ENCODE assay signal across 10 mouse cellular contexts in genomic region chr11:117798160-117798541, GRCm38 (mm10). TPM values are rescaled to one million over a fixed set of nuclear protein-coding genes. Genes with fewer than 3 reads are reported as not detected.
A peak's percentile ranks its signal among the peaks of the same experiment; 100 is the strongest.
DNase-seq lines count a peak whose midpoint lies in the region; ATAC-seq and TF ChIP-seq lines count a peak whose summit lies in the region.
"Had no signal": no experiment of that assay in that cellular context is flagged by ENCODE, and none has a peak within 500 bp of the region (broad histone marks: within the 10 kb centered on the region; RNA-seq: fewer than 3 reads in every experiment).

No protein-coding gene starts in this region.

- DNase-seq in intestine, embryonic 14.5 days (ENCODE audit: low spot score), result no peak
- DNase-seq in mesoderm, embryonic 11.5 days (ENCODE audit: low read depth, low spot score), result peak; percentile 26
- no peak for DNase-seq in ovary, postnatal 36 days (ENCODE audit: low spot score)
- no peak for DNase-seq in left cerebral cortex, postnatal 14 days (ENCODE audit: low spot score in 2 of 2)
- DNase-seq: heart, postnatal 10 days had no signal

- ATAC-seq in intestine, embryonic 14.5 days (replicated peaks; ENCODE audit: low FRiP score, low TSS enrichment, low read depth), result peak; percentile 53; the same call in 1 of the 2 replicates
- no peak for ATAC-seq in intestine, postnatal 0 days
- ATAC-seq in CD4-positive, CD25-positive, alpha-beta regulatory T cell, adult 4 months, result peak; percentile 57
- ATAC-seq in granulocyte monocyte progenitor cell, adult 5-6 weeks (replicated peaks; ENCODE audit: poor library complexity, severe bottlenecking), result 0 out of 2 replicates have a peak, but pooled peaks have one; percentile 32
- no peak for ATAC-seq in cerebellum, adult (ENCODE audit: insufficient number of reproducible peaks, low FRiP score, low TSS enrichment)

- intact Hi-C loops in left cerebral cortex, postnatal 14 days (cut with DNase I), result no loop called here

- no peaks in the 10 kb centered on the region for H3K9me3 ChIP-seq in intestine, embryonic 14.5 days (ENCODE audit: control insufficient read depth, low read length)
- no peaks in the 10 kb centered on the region for H3K9me3 ChIP-seq in intestine, postnatal 0 days (ENCODE audit: control insufficient read depth)

- TF ChIP-seq CTCF in intestine, postnatal 0 days (IDR thresholded peaks at IDR 0.05; ENCODE audit: low read depth), result no peak

- no peak overlapping the region for H3K27ac ChIP-seq in intestine, embryonic 14.5 days (ENCODE audit: low read depth)
- H3K27ac ChIP-seq in intestine, postnatal 0 days (ENCODE audit: low read depth, low read length), result no peak overlapping the region
- H3K27ac ChIP-seq: macrophage had no signal

- no peaks in the 10 kb centered on the region for H3K36me3 ChIP-seq in intestine, embryonic 14.5 days (ENCODE audit: control insufficient read depth, insufficient read depth, low read length)
- H3K36me3 ChIP-seq in intestine, postnatal 0 days (ENCODE audit: control insufficient read depth, insufficient read depth), result no peaks in the 10 kb centered on the region

- WGBS in intestine, embryonic 14.5 days, result 26% methylated on average over 2 of the region's 2 CpGs
- 19% methylated on average over 2 of the region's 2 CpGs for WGBS in intestine, postnatal 0 days

- H3K4me3 ChIP-seq in intestine, embryonic 14.5 days (ENCODE audit: low read depth, low read length), result no peak overlapping the region
- H3K4me3 ChIP-seq in intestine, postnatal 0 days (ENCODE audit: low read depth, low read length), result no peak overlapping the region

- H3K9ac ChIP-seq in intestine, embryonic 14.5 days (ENCODE audit: low read length), result no peak overlapping the region
- H3K9ac ChIP-seq in intestine, postnatal 0 days (ENCODE audit: low read depth, low read length), result no peak overlapping the region

- no peaks in the 10 kb centered on the region for H3K27me3 ChIP-seq in intestine, embryonic 14.5 days (replicated peaks; ENCODE audit: control insufficient read depth, insufficient read depth, low read length)
- H3K27me3 ChIP-seq in intestine, postnatal 0 days (replicated peaks; ENCODE audit: control insufficient read depth, insufficient read depth, low read length), result no peaks in the 10 kb centered on the region

- peaks cover 19% of the 10 kb centered on the region for H3K4me1 ChIP-seq in intestine, embryonic 14.5 days (replicated peaks; ENCODE audit: control insufficient read depth, insufficient read depth, low read length)
- no peaks in the 10 kb centered on the region for H3K4me1 ChIP-seq in intestine, postnatal 0 days (replicated peaks; ENCODE audit: control insufficient read depth, insufficient read depth, low read length)

- no peak overlapping the region for H3K4me2 ChIP-seq in intestine, embryonic 14.5 days (ENCODE audit: low read length)
- H3K4me2 ChIP-seq in intestine, postnatal 0 days (replicated peaks; ENCODE audit: low read depth), result no peak overlapping the region

RNA-seq across cellular contexts. Expression of gene 6030468B19Rik, which starts 0.7 kb away (rescaled TPM):
- 0.28 TPM in 2 replicates for polyA plus RNA-seq in intestine, embryonic 14.5 days (2014; fragmentation: Nextera tagmentation; extraction: Ambion mirVana)
- polyA plus RNA-seq in intestine, postnatal 0 days (2015; fragmentation: Nextera tagmentation; extraction: Ambion mirVana), result not detected in 2 replicates
- 1 to 10 TPM in 1 of 2 experiments, not detected in 1; 1.0 TPM for polyA plus RNA-seq in CD4-positive, CD25-positive, alpha-beta regulatory T cell, adult 4 months (2017; shearing (Covaris generic))
- not detected in 2 replicates for total RNA-seq in granulocyte monocyte progenitor cell, adult 5-6 weeks (2014; fragmentation: Nextera tagmentation)
- total RNA-seq in granulocyte monocyte progenitor cell, adult 5-6 weeks (2017), result not detected in 2 replicates
- not detected for total RNA-seq in left cerebral cortex, postnatal 14 days (2021)
- total RNA-seq: heart, postnatal 10 days had no signal
- polyA plus RNA-seq: macrophage had no signal

RNA-seq across cellular contexts. Expression of gene Gm20708, which starts 11.3 kb away (rescaled TPM):
- 0.83 TPM in 1 of 2 replicates, not detected in the other for polyA plus RNA-seq in intestine, embryonic 14.5 days (2014; fragmentation: Nextera tagmentation; extraction: Ambion mirVana)
- polyA plus RNA-seq in intestine, postnatal 0 days (2015; fragmentation: Nextera tagmentation; extraction: Ambion mirVana), result 0.29 and 0.37 TPM in 2 replicates
- 1 to 10 TPM; 1.0 to 3.2 TPM for polyA plus RNA-seq in CD4-positive, CD25-positive, alpha-beta regulatory T cell, adult 4 months (2017; shearing (Covaris generic))
- 0.53 and 0.99 TPM in 2 replicates for total RNA-seq in granulocyte monocyte progenitor cell, adult 5-6 weeks (2014; fragmentation: Nextera tagmentation)
- total RNA-seq in granulocyte monocyte progenitor cell, adult 5-6 weeks (2017), result 0.30 TPM in 1 of 2 replicates, not detected in the other
- 1 to 10 TPM; 1.9 to 2.3 TPM for total RNA-seq in left cerebral cortex, postnatal 14 days (2021)

RNA-seq across cellular contexts. Expression of gene Syngr2, which starts 11.3 kb away (rescaled TPM):
- polyA plus RNA-seq in intestine, embryonic 14.5 days (2014; fragmentation: Nextera tagmentation; extraction: Ambion mirVana), result 145 TPM in 2 replicates
- polyA plus RNA-seq in intestine, postnatal 0 days (2015; fragmentation: Nextera tagmentation; extraction: Ambion mirVana), result 116 and 129 TPM in 2 replicates
- polyA plus RNA-seq in CD4-positive, CD25-positive, alpha-beta regulatory T cell, adult 4 months (2017; shearing (Covaris generic)), result 100 to 1,000 TPM; 110 to 153 TPM
- 225 and 281 TPM in 2 replicates for total RNA-seq in granulocyte monocyte progenitor cell, adult 5-6 weeks (2014; fragmentation: Nextera tagmentation)
- 152 and 176 TPM in 2 replicates for total RNA-seq in granulocyte monocyte progenitor cell, adult 5-6 weeks (2017)
- 10 to 100 TPM; 11.9 to 13.0 TPM for total RNA-seq in left cerebral cortex, postnatal 14 days (2021)

RNA-seq across cellular contexts. Expression of gene Tmc6, which starts 16.2 kb away (rescaled TPM):
- polyA plus RNA-seq in intestine, embryonic 14.5 days (2014; fragmentation: Nextera tagmentation; extraction: Ambion mirVana), result 20.7 and 26.1 TPM in 2 replicates
- polyA plus RNA-seq in intestine, postnatal 0 days (2015; fragmentation: Nextera tagmentation; extraction: Ambion mirVana), result 23.8 and 26.3 TPM in 2 replicates
- 100 to 1,000 TPM in 1 of 2 experiments, 10 to 100 TPM in 1; 85.5 to 146 TPM for polyA plus RNA-seq in CD4-positive, CD25-positive, alpha-beta regulatory T cell, adult 4 months (2017; shearing (Covaris generic))
- total RNA-seq in granulocyte monocyte progenitor cell, adult 5-6 weeks (2014; fragmentation: Nextera tagmentation), result 32.7 and 71.6 TPM in 2 replicates
- 12.6 and 20.6 TPM in 2 replicates for total RNA-seq in granulocyte monocyte progenitor cell, adult 5-6 weeks (2017)
- total RNA-seq in left cerebral cortex, postnatal 14 days (2021), result 1 to 10 TPM; 4.0 to 5.4 TPM

RNA-seq across cellular contexts. Expression of gene Tmc8, which starts 16.3 kb away (rescaled TPM):
- 3.8 and 5.2 TPM in 2 replicates for polyA plus RNA-seq in intestine, embryonic 14.5 days (2014; fragmentation: Nextera tagmentation; extraction: Ambion mirVana)
- polyA plus RNA-seq in intestine, postnatal 0 days (2015; fragmentation: Nextera tagmentation; extraction: Ambion mirVana), result 18.2 TPM in 2 replicates
- polyA plus RNA-seq in CD4-positive, CD25-positive, alpha-beta regulatory T cell, adult 4 months (2017; shearing (Covaris generic)), result 10 to 100 TPM; 35.1 to 41.6 TPM
- total RNA-seq in granulocyte monocyte progenitor cell, adult 5-6 weeks (2014; fragmentation: Nextera tagmentation), result 1.5 and 3.6 TPM in 2 replicates
- 0.95 and 1.8 TPM in 2 replicates for total RNA-seq in granulocyte monocyte progenitor cell, adult 5-6 weeks (2017)
- total RNA-seq in left cerebral cortex, postnatal 14 days (2021), result 1 to 10 TPM; 1.0 to 1.4 TPM

Comparison
In these comparisons a context has a peak if more than half of its experiments do, and no peak if none do; other contexts are left out.
1. ATAC-seq: peak in intestine, embryonic 14.5 days (single experiment), CD4-positive, CD25-positive, alpha-beta regulatory T cell, adult 4 months (single experiment) and granulocyte monocyte progenitor cell, adult 5-6 weeks (single experiment); none in intestine, postnatal 0 days (single experiment) and cerebellum, adult (single experiment).